Mouse (Mus musculus) adrenal gland (tissue): ENCODE results near the gene March1.

Experiments
- intact Hi-C: fragments of 180-260 bp; cut with DNase I; formaldehyde crosslinking; loops from one replicate; pipeline ENCODE4 v1.15.1; 2025
- long read RNA-seq, 2 experiments: library from polyadenylated mRNA; unstranded; transcript quantifications; one replicate each; pipeline ENCODE4 v2.0.0; 2020; ENCODE audit warnings: borderline replicate concordance in 1 of 2; ENCODE audit not compliant: insufficient replicate concordance in 1 of 2

March1 gene
- long read RNA-seq, experiment 1, partial matches to known transcripts, result 0 of 2 reads
- long read RNA-seq, experiment 1, other reads (novel, unspliced or antisense), result 0 of 2 reads
- long read RNA-seq, experiment 2, result 0 reads

GRCm38 (mm10) chr8:65617871-65618751 is at the start of gene March1:
March1 (plus strand) TSS chr8:65617900.
- intact Hi-C loops, result no loop called here

GRCm38 (mm10) chr8:65586909-65587308 is 30.8 kb upstream of the March1 start:
- intact Hi-C loops, result no loop called here

- intact Hi-C loops, result no loop called here
Measured at GRCm38 (mm10) chr8:65603241-65603640, 14.5 kb upstream of the March1 start.

- intact Hi-C loops, result no loop called here
Measured at GRCm38 (mm10) chr8:65609509-65609908, 8.2 kb upstream of the March1 start.

- intact Hi-C loops, result no loop called here
Measured at GRCm38 (mm10) chr8:65618966-65619365, 1.3 kb downstream of the March1 start.

- intact Hi-C loops, result no loop called here
Measured at GRCm38 (mm10) chr8:65644931-65645330, 27.2 kb downstream of the March1 start.

GRCm38 (mm10) chr8:65645502-65645901 is 27.8 kb downstream of the March1 start:
- intact Hi-C loops, result no loop called here

- intact Hi-C loops, result no loop called here
Measured at GRCm38 (mm10) chr8:65645945-65646344, 28.2 kb downstream of the March1 start.

- intact Hi-C loops, result no loop called here
Measured at GRCm38 (mm10) chr8:65655924-65656323, 38.2 kb downstream of the March1 start.

GRCm38 (mm10) chr8:65661885-65662284 is 44.2 kb downstream of the March1 start:
- intact Hi-C loops, result no loop called here

GRCm38 (mm10) chr8:65665786-65666185 is 48.1 kb downstream of the March1 start:
- intact Hi-C loops, result no loop called here

GRCm38 (mm10) chr8:65743066-65743465 is 125.4 kb downstream of the March1 start:
- intact Hi-C loops, result no loop called here

GRCm38 (mm10) chr8:65775815-65776214 is 158.1 kb downstream of the March1 start:
- intact Hi-C loops, result no loop called here

GRCm38 (mm10) chr8:65781156-65781555 is 163.5 kb downstream of the March1 start:
- intact Hi-C loops, result no loop called here

GRCm38 (mm10) chr8:65812971-65813370 is 195.3 kb downstream of the March1 start:
- intact Hi-C loops, result no loop called here

GRCm38 (mm10) chr8:65922294-65923019 is 304.8 kb downstream of the March1 start:
- intact Hi-C loops, result no loop called here

- intact Hi-C loops, result no loop called here
Measured at GRCm38 (mm10) chr8:65956948-65957347, 339.2 kb downstream of the March1 start.

GRCm38 (mm10) chr8:65957492-65957891 is 339.8 kb downstream of the March1 start:
- intact Hi-C loops, result no loop called here

- intact Hi-C loops, result no loop called here
Measured at GRCm38 (mm10) chr8:65966502-65967222, 349.0 kb downstream of the March1 start.

- intact Hi-C loops, result no loop called here
Measured at GRCm38 (mm10) chr8:65967223-65967778, 349.6 kb downstream of the March1 start.

GRCm38 (mm10) chr8:65976905-65977304 is 359.2 kb downstream of the March1 start:
- intact Hi-C loops, result no loop called here
